Mouse (Mus musculus) midbrain, postnatal 0 days (tissue): ENCODE results near the gene Ldlrap1. TPM values are rescaled to one million over a fixed set of nuclear protein-coding genes. Genes with fewer than 3 reads are reported as not detected.

Experiments used
- ATAC-seq: fragments of 200-750 bp; cut with Nextera tagmentation; 2 replicates; pipeline ENCODE4 v1.8.0; 2017; ENCODE audit warnings: moderate number of reproducible peaks, mild to moderate bottlenecking, moderate TSS enrichment, moderate library complexity; ENCODE audit not compliant: low FRiP score
- DNase-seq: peaks from one replicate; pipeline ENCODE4 v3.0.0-alpha.2; 2015; ENCODE audit warnings: low spot score
- H3K27ac ChIP-seq: fragments of 300-500 bp; sonication (generic); 2 replicates; pipeline ENCODE4 v1.5.1; 2014; ENCODE audit warnings: low read depth, mild to moderate bottlenecking, low read length, mixed read lengths
- H3K27me3 ChIP-seq: fragments of 300-500 bp; sonication (generic); 2 replicates; pipeline ENCODE4 v1.6.1; 2014; ENCODE audit warnings: low read length, control low read depth, mixed read lengths; ENCODE audit not compliant: insufficient read depth
- H3K36me3 ChIP-seq: fragments of 300-500 bp; sonication (generic); 2 replicates; pipeline ENCODE4 v1.6.1; 2014; ENCODE audit warnings: low read length, control low read depth, mixed read lengths; ENCODE audit not compliant: insufficient read depth
- H3K4me1 ChIP-seq: fragments of 300-500 bp; sonication (generic); 2 replicates; pipeline ENCODE4 v1.6.1; 2014; ENCODE audit warnings: mild to moderate bottlenecking, control low read depth, antibody characterized with exemption, low read length, mixed read lengths; ENCODE audit not compliant: insufficient read depth
- H3K4me2 ChIP-seq: fragments of 300-500 bp; sonication (generic); 2 replicates; pipeline ENCODE4 v1.6.1; 2014; ENCODE audit warnings: low read depth, mild to moderate bottlenecking, low read length, mixed read lengths; ENCODE audit not compliant: poor library complexity, severe bottlenecking
- H3K4me3 ChIP-seq: fragments of 300-500 bp; sonication (generic); 2 replicates; pipeline ENCODE4 v1.5.1; 2014; ENCODE audit warnings: low read depth, mild to moderate bottlenecking, low read length, moderate library complexity
- H3K9ac ChIP-seq: fragments of 300-500 bp; sonication (generic); replicated peaks from 2 replicates; pipeline ENCODE4 v1.6.1; 2014; ENCODE audit warnings: mild to moderate bottlenecking, low read length, moderate library complexity, mixed read lengths; ENCODE audit not compliant: poor library complexity, severe bottlenecking
- H3K9me3 ChIP-seq: fragments of 300-500 bp; sonication (generic); 2 replicates; pipeline ENCODE4 v1.6.1; 2016; ENCODE audit warnings: low read length, control low read depth
- CTCF ChIP-seq: IDR thresholded peaks from 2 replicates; pipeline ENCODE4 v1.5.1; 2016; ENCODE audit warnings: antibody characterized with exemption, mild to moderate bottlenecking
- WGBS: fragments of 180-500 bp; shearing (Covaris S2); extraction: QIAGEN DNeasy Blood & Tissue Kit; methylation state at CpG from one replicate; pipeline ENCODE4 v1.1.7; 2014; 5-methylcytosine and 5-hydroxymethylcytosine counted together
- polyA plus RNA-seq: library from polyadenylated mRNA; unstranded; fragments of >200 nt; fragmentation: Nextera tagmentation; extraction: Ambion mirVana; gene quantifications from 2 replicates; pipeline ENCODE4 v1.2.1, GENCODE M21; 2015
- total RNA-seq: library from RNA; depleted of rRNA; stranded (reverse); fragments of >200 nt; gene quantifications from 2 replicates; pipeline ENCODE4 v1.2.3, GENCODE M21; 2014

Gene Ldlrap1
- total and polyA plus RNA-seq, 2 experiments from 2014 or later: 2.5 to 3.1 TPM

- TF ChIP-seq CTCF: no peak
- Histone ChIP-seq H3K9ac (no peak overlapping the region), H3K27ac (no peak overlapping the region), H3K4me3 (no peak overlapping the region), H3K36me3 (no peaks in the 10 kb centered on the region), H3K4me1 (no peaks in the 10 kb centered on the region), H3K9me3 (no peaks in the 10 kb centered on the region), H3K4me2 (no peak overlapping the region), H3K27me3 (no peaks in the 10 kb centered on the region)
- 33% methylated on average over 16 of the region's 16 CpGs for WGBS
- DNase-seq (no peak), ATAC-seq (no peak)
These were observed 23.8 kb downstream of the Ldlrap1 start for GRCm38 (mm10) chr4:134743881-134744633.

GRCm38 (mm10) chr4:134741949-134742348, 25.9 kb downstream of the Ldlrap1 start:
- ATAC-seq: no peak
- no peak for DNase-seq
- Histone ChIP-seq H3K27me3 (no peaks in the 10 kb centered on the region), H3K9me3 (no peaks in the 10 kb centered on the region), H3K4me2 (no peak overlapping the region), H3K36me3 (no peaks in the 10 kb centered on the region), H3K4me1 (no peaks in the 10 kb centered on the region), H3K4me3 (no peak overlapping the region), H3K9ac (no peak overlapping the region), H3K27ac (no peak overlapping the region)
- no peak for TF ChIP-seq CTCF
- WGBS: 82% methylated on average over 8 of the region's 8 CpGs

GRCm38 (mm10) chr4:134740186-134740585, 27.6 kb downstream of the Ldlrap1 start:
- ATAC-seq: no peak
- DNase-seq: no peak
- Histone ChIP-seq H3K27ac (no peak overlapping the region), H3K4me2 (no peak overlapping the region), H3K27me3 (no peaks in the 10 kb centered on the region), H3K36me3 (no peaks in the 10 kb centered on the region), H3K9me3 (no peaks in the 10 kb centered on the region), H3K9ac (no peak overlapping the region), H3K4me1 (no peaks in the 10 kb centered on the region), H3K4me3 (no peak overlapping the region)
- no peak for TF ChIP-seq CTCF
- 92% methylated on average over 4 of the region's 4 CpGs for WGBS

- ATAC-seq: no peak
- Histone ChIP-seq H3K4me1 (no peaks in the 10 kb centered on the region), H3K4me2 (no peak overlapping the region), H3K9me3 (no peaks in the 10 kb centered on the region), H3K27ac (no peak overlapping the region), H3K9ac (no peak overlapping the region), H3K36me3 (no peaks in the 10 kb centered on the region), H3K4me3 (no peak overlapping the region), H3K27me3 (no peaks in the 10 kb centered on the region)
- no peak for TF ChIP-seq CTCF
- DNase-seq: no peak
- 87% methylated on average over 3 of the region's 3 CpGs for WGBS
These were observed 28.3 kb downstream of the Ldlrap1 start for GRCm38 (mm10) chr4:134739530-134739929.

GRCm38 (mm10) chr4:134737365-134737910, 30.4 kb downstream of the Ldlrap1 start:
- DNase-seq: peak; percentile 40

GRCm38 (mm10) chr4:134736147-134736546, 31.7 kb downstream of the Ldlrap1 start:
- TF ChIP-seq CTCF: no peak
- WGBS: 67% methylated on average over 7 of the region's 7 CpGs
- ATAC-seq: no peak
- H3K4me3 ChIP-seq: no peak overlapping the region
- no peak overlapping the region for H3K27ac ChIP-seq
- H3K36me3 ChIP-seq: no peaks in the 10 kb centered on the region
- no peak for DNase-seq
- no peaks in the 10 kb centered on the region for H3K27me3 ChIP-seq
- no peak overlapping the region for H3K4me2 ChIP-seq
- no peak overlapping the region for H3K9ac ChIP-seq
- no peaks in the 10 kb centered on the region for H3K4me1 ChIP-seq
- H3K9me3 ChIP-seq: no peaks in the 10 kb centered on the region

More at GRCm38 (mm10) chr4:134737365-134737910, 30.4 kb downstream of the Ldlrap1 start:
- Histone ChIP-seq H3K36me3 (no peaks in the 10 kb centered on the region), H3K9me3 (no peaks in the 10 kb centered on the region), H3K9ac (no peak overlapping the region), H3K27ac (no peak overlapping the region), H3K4me2 (no peak overlapping the region), H3K27me3 (no peaks in the 10 kb centered on the region), H3K4me3 (no peak overlapping the region), H3K4me1 (no peaks in the 10 kb centered on the region)
- TF ChIP-seq CTCF: no peak
- WGBS: 58% methylated on average over 14 of the region's 14 CpGs
- ATAC-seq: no peak
